Mouse (Mus musculus) heart, adult 2 months (tissue): Measurements from ENCODE around the gene Cemip2.

ENCODE experiments used
- CTCF ChIP-seq: fragments of 200-600 bp; IDR thresholded peaks from 2 replicates; pipeline ENCODE4 v1.8.1; 2022; ENCODE audit warnings: antibody characterized with exemption, mild to moderate bottlenecking, moderate library complexity
- POLR2A ChIP-seq: fragments of 200-500 bp; IDR thresholded peaks from 2 replicates; pipeline ENCODE4 v1.6.1; 2011; ENCODE audit warnings: mild to moderate bottlenecking, low read depth, low read length, control low read depth; ENCODE audit not compliant: insufficient read depth

GRCm38 (mm10) chr19:21775629-21776028, 2.5 kb upstream of the Cemip2 start:
- TF ChIP-seq CTCF = no peak
- TF ChIP-seq POLR2A = no peak
